Mouse (Mus musculus) heart, adult 11 months (tissue): ENCODE data around the gene Prkd2.

ENCODE experiments used
- DNase-seq: peaks from one replicate; pipeline ENCODE4 v3.0.0; 2022

The Prkd2 gene

GRCm38 (mm10) chr7:16869497-16869896 is 26.8 kb downstream of the Prkd2 start:
- no peak for DNase-seq

GRCm38 (mm10) chr7:16871600-16871999 is 28.9 kb downstream of the Prkd2 start:
- DNase-seq, result no peak

GRCm38 (mm10) chr7:16872478-16872877 is 29.8 kb downstream of the Prkd2 start:
- DNase-seq, result peak; percentile 92

- no peak for DNase-seq
Measured at GRCm38 (mm10) chr7:16873392-16873791, 30.7 kb downstream of the Prkd2 start.

- peak; percentile 97 for DNase-seq
Measured at GRCm38 (mm10) chr7:16874190-16874589, 31.5 kb downstream of the Prkd2 start.

GRCm38 (mm10) chr7:16874756-16875309 is 32.1 kb downstream of the Prkd2 start:
- DNase-seq, result peak; percentile 100

- DNase-seq, result no peak
Measured at GRCm38 (mm10) chr7:16875310-16875325, 32.4 kb downstream of the Prkd2 start, which contains the start of gene Dact3. Gene Dact3, plus strand, starts transcription at chr7:16875317.

- DNase-seq, result no peak
Measured at GRCm38 (mm10) chr7:16875326-16875725, 32.6 kb downstream of the Prkd2 start.

- DNase-seq, result no peak
Measured at GRCm38 (mm10) chr7:16876006-16876405, 33.3 kb downstream of the Prkd2 start.

- peak; percentile 95 for DNase-seq
Measured at GRCm38 (mm10) chr7:16876608-16877007, 33.9 kb downstream of the Prkd2 start.

- DNase-seq, result no peak
Measured at GRCm38 (mm10) chr7:16877717-16878116, 35.0 kb downstream of the Prkd2 start.

- DNase-seq, result peak; percentile 98
Measured at GRCm38 (mm10) chr7:16879796-16880547, 37.3 kb downstream of the Prkd2 start.

- no peak for DNase-seq
Measured at GRCm38 (mm10) chr7:16880615-16881014, 37.9 kb downstream of the Prkd2 start.

- peak; percentile 90 for DNase-seq
Measured at GRCm38 (mm10) chr7:16883162-16883561, 40.5 kb downstream of the Prkd2 start.

- peak; percentile 88 for DNase-seq
Measured at GRCm38 (mm10) chr7:16884334-16884733, 41.6 kb downstream of the Prkd2 start.

- peak; percentile 90 for DNase-seq
Measured at GRCm38 (mm10) chr7:16885271-16885776, 42.6 kb downstream of the Prkd2 start.

- DNase-seq, result no peak
Measured at GRCm38 (mm10) chr7:16885905-16886304, 43.2 kb downstream of the Prkd2 start.

GRCm38 (mm10) chr7:16890536-16890935 is 47.8 kb downstream of the Prkd2 start:
- peak; percentile 97 for DNase-seq

- DNase-seq, result peak; percentile 99
Measured at GRCm38 (mm10) chr7:16890944-16891343, 48.2 kb downstream of the Prkd2 start.

- peak; percentile 98 for DNase-seq
Measured at GRCm38 (mm10) chr7:16891641-16892351, 49.1 kb downstream of the Prkd2 start, which contains the start of gene Gng8. Gene Gng8, plus strand, starts transcription at chr7:16891786.

GRCm38 (mm10) chr7:16892352-16892730 is 49.6 kb downstream of the Prkd2 start:
- DNase-seq, result peak; percentile 90

- peak; percentile 90 for DNase-seq
Measured at GRCm38 (mm10) chr7:16893612-16894011, 50.9 kb downstream of the Prkd2 start.

GRCm38 (mm10) chr7:16894279-16894678 is 51.6 kb downstream of the Prkd2 start:
- no peak for DNase-seq

- peak; percentile 97 for DNase-seq
Measured at GRCm38 (mm10) chr7:16895000-16895399, 52.3 kb downstream of the Prkd2 start.
